Mouse (Mus musculus) C3H10T1/2 (cell line): ENCODE data around the gene Rgs5. TPM values are rescaled to one million over a fixed set of nuclear protein-coding genes. Genes with fewer than 3 reads are reported as not detected.

Experiments used
- polyA plus RNA-seq, 2 experiments: library from polyadenylated mRNA; unstranded; fragments of >200 nt; fragmentation: generic; extraction: Trizol; gene quantifications; one replicate each; pipeline ENCODE4 v1.2.1; 2012; ENCODE audit warnings: missing spikeins in 2 of 2

Gene Rgs5
- under 1 TPM; 0.01 to 0.19 TPM for polyA plus RNA-seq

DNA sequence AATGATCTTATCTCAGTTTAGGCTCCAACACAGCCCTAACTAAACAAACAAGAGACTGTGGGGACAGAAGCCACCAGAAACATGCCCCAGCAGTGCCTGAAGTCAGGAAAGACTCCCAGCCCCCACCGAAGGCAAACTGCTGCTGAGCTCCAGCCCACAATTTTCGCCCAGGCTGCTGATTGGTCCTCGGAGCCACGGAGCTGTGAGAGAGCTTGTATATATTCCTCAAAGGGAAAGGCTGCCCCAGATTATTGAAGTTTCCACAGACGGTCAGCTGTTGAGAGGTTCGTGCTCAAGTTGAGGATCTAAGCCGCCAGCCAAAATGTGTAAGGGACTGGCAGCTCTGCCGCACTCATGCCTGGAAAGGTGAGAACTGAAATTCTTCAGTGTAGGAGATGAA lies at the start of gene Rgs5:
Gene Rgs5, plus strand, starts transcription at position 246 of the 400 bp plus-strand sequence.

Other genes with a start within 250 kb of the Rgs5 start
- 10 to 100 TPM in 1 of 2 experiments, 1 to 10 TPM in 1; 3.1 to 25.0 TPM for gene Nuf2, start 124.0 kb upstream of the Rgs5 start, polyA plus RNA-seq
- under 1 TPM; 0.05 to 0.64 TPM for gene Rgs4, start 92.1 kb downstream of the Rgs5 start, polyA plus RNA-seq